Mouse (Mus musculus) cortical plate, adult 2 months (tissue): ENCODE measurements around the gene Slx1b. TPM values are rescaled to one million over a fixed set of nuclear protein-coding genes. Genes with fewer than 3 reads are reported as not detected.

Experiments used
- H3K27ac ChIP-seq: fragments of 200-500 bp; 2 replicates; pipeline ENCODE4 v1.5.1; 2012; ENCODE audit warnings: low read length, control low read depth, inconsistent platforms; ENCODE audit not compliant: insufficient read depth
- H3K4me1 ChIP-seq: fragments of 200-500 bp; 2 replicates; pipeline ENCODE4 v1.6.1; 2011; ENCODE audit warnings: low read length; ENCODE audit not compliant: control insufficient read depth, insufficient read depth
- H3K4me3 ChIP-seq: fragments of 200-500 bp; 2 replicates; pipeline ENCODE4 v1.5.1; 2011; ENCODE audit warnings: mild to moderate bottlenecking, low read length, control low read depth; ENCODE audit not compliant: insufficient read depth
- CTCF ChIP-seq: fragments of 200-500 bp; IDR thresholded peaks from 2 replicates; pipeline ENCODE4 v1.5.1; 2011; ENCODE audit warnings: mild to moderate bottlenecking, control low read depth, low read length; ENCODE audit not compliant: insufficient read depth; ENCODE audit errors: extremely low read depth
- POLR2A ChIP-seq: fragments of 200-500 bp; IDR thresholded peaks from 2 replicates; pipeline ENCODE4 v1.6.1; 2011; ENCODE audit warnings: mild to moderate bottlenecking, low read length, control low read depth; ENCODE audit not compliant: insufficient read depth; ENCODE audit errors: extremely low read depth
- polyA plus RNA-seq: library from polyadenylated mRNA; depleted of rRNA; stranded (reverse); fragments of >200 nt; gene quantifications from 2 replicates; pipeline ENCODE4 v1.2.3, GENCODE M21; 2012

The Slx1b gene
- polyA plus RNA-seq, 1 experiment = 31.2 TPM

GRCm38 (mm10) chr7:126721635-126722034 is 26.1 kb upstream of the Slx1b start:
- TF ChIP-seq POLR2A = no peak
- no peak for TF ChIP-seq CTCF
- Histone ChIP-seq H3K4me1 (no peaks in the 10 kb centered on the region), H3K27ac (no peak overlapping the region), H3K4me3 (no peak overlapping the region)

- H3K27ac ChIP-seq = no peak overlapping the region
Measured at GRCm38 (mm10) chr7:126718787-126719337, 23.3 kb upstream of the Slx1b start.

DNA sequence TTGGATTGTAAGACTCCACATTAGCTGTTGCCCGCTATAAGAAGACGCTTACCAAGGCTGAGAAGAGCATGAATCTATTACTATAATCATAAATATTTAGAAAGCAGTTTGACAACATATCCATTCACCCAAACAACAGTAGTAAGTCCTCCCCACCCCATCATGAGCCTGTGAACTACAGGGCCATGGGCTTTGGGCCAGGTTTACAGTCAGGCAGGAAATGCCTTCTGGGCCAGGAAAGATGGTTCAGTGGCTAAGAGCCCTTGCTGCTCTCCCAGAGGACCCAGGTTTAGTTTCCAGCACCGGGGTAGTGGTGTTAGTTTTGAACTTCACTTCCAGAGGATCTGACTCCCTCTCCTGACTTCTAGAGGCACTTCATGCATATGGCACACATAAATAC is 22.0 kb upstream of the Slx1b start:
- Histone ChIP-seq H3K4me3 (no peak overlapping the region), H3K27ac (no peak overlapping the region), H3K4me1 (peaks cover 3% of the 10 kb centered on the region)
- TF ChIP-seq CTCF (no peak), POLR2A (no peak)

More at GRCm38 (mm10) chr7:126718787-126719337, 23.3 kb upstream of the Slx1b start:
- H3K4me3 ChIP-seq = no peak overlapping the region
- peaks cover 3% of the 10 kb centered on the region for H3K4me1 ChIP-seq
- TF ChIP-seq CTCF (peak; percentile 47; the same call in 1 of the 2 replicates), POLR2A (no peak)

DNA sequence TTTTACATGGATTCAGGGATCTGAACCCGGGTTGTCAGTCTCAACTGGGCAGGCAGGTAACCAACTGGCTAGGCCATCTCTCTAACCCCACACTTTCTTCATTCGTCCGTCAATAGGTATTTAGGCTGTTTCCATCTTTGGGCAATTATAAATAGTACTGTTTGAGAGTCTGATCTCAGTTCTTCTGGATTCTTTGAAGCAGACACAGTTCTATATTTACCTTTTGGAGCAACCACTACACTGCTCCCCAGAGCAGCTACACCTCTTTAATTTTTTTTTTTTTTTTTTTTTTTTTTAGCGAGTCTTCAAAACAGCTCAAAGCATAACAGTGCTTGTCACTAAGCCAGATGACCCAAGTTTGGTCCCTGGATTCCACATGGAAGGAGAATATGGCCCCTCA is 20.1 kb upstream of the Slx1b start:
- peaks cover 3% of the 10 kb centered on the region for H3K4me1 ChIP-seq
- H3K27ac ChIP-seq = no peak overlapping the region
- TF ChIP-seq CTCF = no peak
- TF ChIP-seq POLR2A = no peak
- no peak overlapping the region for H3K4me3 ChIP-seq

GRCm38 (mm10) chr7:126711910-126712309 is 16.3 kb upstream of the Slx1b start:
- no peak overlapping the region for H3K4me3 ChIP-seq
- TF ChIP-seq CTCF (no peak), POLR2A (no peak)
- peaks cover 3% of the 10 kb centered on the region for H3K4me1 ChIP-seq

DNA sequence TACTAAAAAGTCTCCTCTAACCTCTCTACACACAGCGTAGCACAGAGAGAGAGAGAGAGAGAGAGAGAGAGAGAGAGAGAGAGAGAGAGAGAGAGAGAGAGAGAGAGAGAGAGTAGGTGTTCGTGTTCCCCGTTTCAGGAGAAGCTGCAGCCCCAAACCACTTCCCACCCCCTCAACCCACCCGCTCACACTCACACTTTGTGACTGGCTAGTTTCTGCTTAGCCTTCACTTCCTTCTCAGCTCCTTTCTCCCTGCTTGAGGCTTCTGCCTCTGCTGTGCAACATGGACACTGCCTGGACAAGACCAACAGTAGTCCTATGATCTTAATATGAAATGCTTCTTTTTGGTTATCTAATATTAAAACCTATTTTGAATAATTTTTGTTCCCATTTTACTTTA is 14.7 kb upstream of the Slx1b start:
- TF ChIP-seq CTCF (no peak), POLR2A (no peak)
- Histone ChIP-seq H3K4me1 (no peaks in the 10 kb centered on the region; the same call in 1 of the 2 replicates), H3K4me3 (no peak overlapping the region), H3K27ac (no peak overlapping the region)

More at GRCm38 (mm10) chr7:126711910-126712309, 16.3 kb upstream of the Slx1b start:
- no peak overlapping the region for H3K27ac ChIP-seq

GRCm38 (mm10) chr7:126708175-126708952 is 12.8 kb upstream of the Slx1b start:
- no peak overlapping the region for H3K4me3 ChIP-seq
- no peak overlapping the region for H3K27ac ChIP-seq
- TF ChIP-seq POLR2A (no peak), CTCF (no peak)
- no peaks in the 10 kb centered on the region for H3K4me1 ChIP-seq

DNA sequence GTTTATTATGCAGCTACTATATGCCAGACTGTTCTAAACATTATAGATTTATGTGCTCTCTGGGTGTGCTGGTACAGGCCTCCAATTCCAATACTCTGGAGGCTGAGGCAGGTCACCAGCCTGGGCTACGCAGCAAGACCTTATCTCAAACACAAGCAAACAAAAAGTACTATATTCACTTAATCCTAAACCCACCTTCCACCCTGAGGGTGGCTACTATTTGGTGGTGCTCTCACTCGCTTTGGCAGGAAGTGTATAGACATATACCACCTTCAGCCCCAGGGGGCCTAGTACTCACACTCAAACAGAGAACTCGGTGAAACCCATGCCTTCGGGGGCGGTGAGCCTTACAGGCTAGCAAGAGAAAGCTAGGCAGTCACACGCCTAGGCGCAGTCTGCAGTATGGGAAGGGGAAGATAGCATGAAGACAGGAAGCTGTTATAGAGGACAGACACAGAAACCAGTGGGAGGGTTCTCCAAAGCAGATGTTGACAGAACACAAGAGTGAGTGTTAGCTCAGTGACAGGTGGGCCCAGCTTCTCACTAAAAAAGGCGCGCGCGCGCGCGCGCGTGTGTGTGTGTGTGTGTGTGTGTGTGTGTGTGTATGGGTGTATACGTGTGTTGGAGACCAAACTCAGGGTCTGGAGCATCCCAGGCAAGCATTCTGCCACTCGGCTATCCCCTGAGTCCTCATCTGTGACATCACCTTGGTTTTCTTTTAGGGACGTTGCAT is 12.0 kb upstream of the Slx1b start, which contains the start of gene Coro1a:
Gene Coro1a (minus strand): TSS at position 346 of the 733 bp plus-strand sequence.
- Histone ChIP-seq H3K4me1 (no peaks in the 10 kb centered on the region), H3K4me3 (no peak within 1 kb of the TSS), H3K27ac (no peak within 1 kb of the TSS)
- no peak for TF ChIP-seq CTCF
- TF ChIP-seq POLR2A = no peak

- TF ChIP-seq POLR2A (peak; percentile 97), CTCF (no peak)
- peaks cover 6% of the 10 kb centered on the region; the same call in 1 of the 2 replicates for H3K4me1 ChIP-seq
- peak overlapping the region; percentile 81 for H3K27ac ChIP-seq
- H3K4me3 ChIP-seq = peak overlapping the region; percentile 94
Measured at GRCm38 (mm10) chr7:126704121-126704980, 8.8 kb upstream of the Slx1b start.
